Mouse (Mus musculus): ENCODE results near the gene Olfr1352. TPM values are rescaled to one million over a fixed set of nuclear protein-coding genes. Genes with fewer than 3 reads are reported as not detected.

Olfr1352 gene
- polyA plus RNA-seq (2012; rRNA removed) = not detected in 2 replicates

GRCm38 (mm10) chr10:78980750-78981149, at the start of gene Olfr1352:
Gene Olfr1352 (plus strand): TSS chr10:78981050.

GRCm38 (mm10) chr10:78950336-78950735, 30.5 kb upstream of the Olfr1352 start, which contains the start of gene Olfr8:
Gene Olfr8 (plus strand): TSS chr10:78950636.

GRCm38 (mm10) chr10:78963009-78963408, 17.8 kb upstream of the Olfr1352 start, which contains the start of gene Olfr1353:
Gene Olfr1353 (plus strand): TSS chr10:78963309.

GRCm38 (mm10) chr10:79012172-79012571, 31.3 kb downstream of the Olfr1352 start, which contains the start of gene Olfr1351:
Gene Olfr1351 (plus strand): TSS chr10:79012472.

GRCm38 (mm10) chr10:79028441-79028840, 47.6 kb downstream of the Olfr1352 start, which contains the start of gene Olfr57:
Gene Olfr57 (plus strand): TSS chr10:79028741.

Other genes with a start within 250 kb of the Olfr1352 start
- gene Ccdc105, start 228.0 kb upstream of the Olfr1352 start, polyA plus RNA-seq (2012; rRNA removed) = 0.04 and 0.05 TPM in 2 replicates
- gene Slc1a6, start 200.6 kb upstream of the Olfr1352 start, polyA plus RNA-seq (2012; rRNA removed) = 28.6 and 31.3 TPM in 2 replicates
- gene Olfr1356, start 128.9 kb upstream of the Olfr1352 start, polyA plus RNA-seq (2012; rRNA removed) = not detected in 2 replicates
- not detected in 2 replicates for gene Olfr1355, start 105.5 kb upstream of the Olfr1352 start, polyA plus RNA-seq (2012; rRNA removed)
- gene Olfr1354, start 67.9 kb upstream of the Olfr1352 start, polyA plus RNA-seq (2012; rRNA removed) = not detected in 2 replicates
- not detected in 2 replicates for gene Olfr8, start 30.4 kb upstream of the Olfr1352 start, polyA plus RNA-seq (2012; rRNA removed)
- not detected in 2 replicates for gene Olfr1353, start 17.7 kb upstream of the Olfr1352 start, polyA plus RNA-seq (2012; rRNA removed)
- not detected in 2 replicates for gene Olfr1351, start 31.4 kb downstream of the Olfr1352 start, polyA plus RNA-seq (2012; rRNA removed)
- gene Olfr57, start 47.7 kb downstream of the Olfr1352 start, polyA plus RNA-seq (2012; rRNA removed) = not detected in 2 replicates
- 26.8 and 29.3 TPM in 2 replicates for gene 2610008E11Rik, start 116.5 kb downstream of the Olfr1352 start, polyA plus RNA-seq (2012; rRNA removed)
- gene Vmn2r80, start 167.7 kb downstream of the Olfr1352 start, polyA plus RNA-seq (2012; rRNA removed) = not detected in 2 replicates

Measured in central nervous system, embryonic 18 days (tissue).